Mouse (Mus musculus): ENCODE measurements around the gene Acsf2.

Acsf2 gene

DNA sequence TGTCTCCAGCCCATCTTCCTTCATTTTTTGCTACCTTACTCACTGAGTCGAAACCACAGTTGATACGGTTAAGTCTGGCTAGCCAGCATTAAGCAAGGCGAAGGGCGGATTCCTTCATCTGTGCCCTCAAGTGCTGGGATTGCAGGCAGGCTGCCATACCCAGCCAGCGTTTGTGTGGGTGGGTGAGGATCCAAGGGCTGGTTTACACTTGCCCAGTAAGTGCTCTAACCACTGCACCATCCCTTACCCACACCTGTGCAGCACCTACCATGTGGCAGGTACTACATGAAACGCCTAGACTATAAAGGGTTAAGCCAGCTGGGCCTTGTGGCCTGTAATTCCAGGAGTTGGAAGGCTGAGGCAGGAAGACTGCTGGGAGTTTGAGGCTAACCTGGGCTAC lies 54.4 kb downstream of the Acsf2 start:
- DNase-seq, result peak in 1 of 2 experiments; percentile 13

DNA sequence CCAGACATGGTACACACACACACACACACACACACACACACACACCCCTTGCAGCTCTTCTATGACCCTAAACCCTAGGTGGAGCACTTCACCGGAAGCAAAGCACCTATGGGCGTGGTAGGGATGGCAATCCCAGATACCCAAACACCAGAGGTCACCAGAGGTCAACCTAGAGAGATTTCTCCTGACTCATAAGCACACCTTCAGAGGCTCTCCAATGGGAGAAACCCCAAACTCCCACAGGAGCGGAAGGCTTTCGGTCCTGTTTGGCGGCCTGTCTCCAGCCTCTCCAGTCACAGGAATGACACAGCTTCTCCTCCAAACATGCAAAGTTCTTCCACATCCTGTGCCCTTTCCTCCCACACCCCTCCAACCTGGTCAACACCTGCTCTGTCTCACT lies 55.3 kb downstream of the Acsf2 start:
- no peak for DNase-seq

DNA sequence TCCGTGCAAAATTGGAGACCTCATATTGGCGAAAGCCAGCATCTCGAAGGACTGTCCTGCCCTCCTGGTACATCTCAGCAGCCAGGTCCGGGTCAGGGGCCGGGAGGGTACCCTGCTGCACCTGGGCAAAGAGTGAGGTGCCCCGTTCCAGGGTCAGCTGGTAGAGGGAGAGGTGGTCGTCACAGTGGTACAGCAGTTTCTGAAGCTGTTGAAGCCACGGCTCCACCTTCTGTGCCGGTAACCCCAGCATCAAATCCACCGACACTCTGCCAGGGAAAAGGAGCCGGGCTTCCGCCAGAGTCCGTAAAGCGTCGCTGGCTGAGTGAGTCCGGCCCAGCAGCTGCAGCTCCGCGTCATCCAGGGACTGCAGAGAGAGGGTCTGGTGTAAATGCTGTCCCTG lies 57.2 kb downstream of the Acsf2 start:
- DNase-seq, result peak; percentile 39 to 45

DNA sequence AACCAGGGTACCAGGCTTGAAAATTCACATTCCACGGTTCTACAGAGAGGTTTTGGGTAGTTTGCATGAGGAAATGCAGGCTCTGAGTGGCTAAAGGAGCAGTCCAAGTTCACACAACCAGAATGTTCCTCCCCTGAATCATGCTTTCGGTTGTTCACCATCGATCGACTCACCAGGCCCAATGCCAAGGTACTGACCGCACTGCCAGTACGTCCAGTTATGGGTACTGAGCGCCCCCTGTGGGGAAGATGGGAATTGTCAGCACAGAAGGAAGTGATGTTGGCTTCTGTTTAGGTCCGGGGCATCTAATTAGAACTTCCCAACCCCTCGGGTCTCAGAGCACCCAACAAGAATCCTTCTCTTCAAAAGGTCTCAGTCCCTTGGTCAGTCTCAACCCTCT lies 57.7 kb downstream of the Acsf2 start:
- peak; percentile 98 for DNase-seq

DNA sequence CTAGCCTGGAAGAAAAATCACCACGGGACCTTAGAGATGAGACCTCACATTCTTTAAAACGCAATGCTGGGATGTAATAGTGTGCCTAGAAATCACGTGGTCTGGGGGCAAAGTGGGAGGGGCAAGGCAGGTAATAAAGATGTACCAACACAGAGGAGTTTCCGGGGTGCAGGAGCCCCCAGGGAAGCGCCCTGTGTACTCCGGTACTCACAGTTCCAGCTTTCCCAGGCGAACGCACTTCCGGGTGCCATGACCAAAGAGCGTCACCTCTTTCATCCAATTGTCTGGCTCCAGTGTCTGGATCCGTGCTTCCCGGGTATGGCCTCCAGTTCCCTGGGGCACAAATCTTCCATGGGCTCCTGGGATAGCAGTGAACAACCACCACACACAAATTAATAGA lies 58.3 kb downstream of the Acsf2 start:
- no peak for DNase-seq

DNA sequence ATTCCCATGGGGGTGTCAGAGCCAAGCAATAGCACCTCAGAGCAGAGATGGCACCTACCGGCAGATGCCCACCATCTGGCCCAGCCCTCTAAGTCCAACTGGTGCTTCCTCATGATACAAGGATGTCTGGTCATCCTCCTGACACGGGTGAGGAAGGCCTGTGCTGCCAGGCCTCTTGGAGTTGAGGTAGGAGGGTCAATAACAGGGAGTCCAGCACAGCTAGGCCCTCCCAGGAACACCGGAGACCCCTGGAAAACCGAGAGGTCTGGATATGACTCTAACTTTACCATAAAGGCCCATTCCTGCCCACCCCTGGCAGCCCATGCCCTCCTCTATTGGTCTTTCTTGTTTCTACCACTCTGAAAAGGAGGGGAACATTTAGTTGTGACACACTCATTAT lies 59.3 kb downstream of the Acsf2 start:
- DNase-seq, result no peak

DNA sequence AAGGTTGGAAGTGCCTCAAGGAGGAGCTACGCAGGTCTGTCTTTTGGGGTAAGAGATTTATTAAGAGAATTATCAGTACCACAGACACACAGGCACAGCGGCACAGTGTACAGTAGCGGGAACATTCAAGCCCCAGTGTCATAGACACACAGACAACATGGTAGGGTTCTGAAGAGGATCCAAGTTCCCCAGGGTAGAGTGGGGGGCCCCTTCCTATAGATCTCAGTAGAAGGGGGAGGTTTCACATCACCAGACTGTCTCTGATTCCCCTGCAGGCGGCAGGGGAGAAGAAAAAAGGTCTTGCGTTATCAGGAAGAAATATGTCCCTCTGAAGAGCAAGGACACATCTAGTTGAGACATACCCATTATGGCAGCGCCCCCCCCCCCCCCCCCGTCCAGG lies 61.9 kb downstream of the Acsf2 start:
- no peak for DNase-seq

DNA sequence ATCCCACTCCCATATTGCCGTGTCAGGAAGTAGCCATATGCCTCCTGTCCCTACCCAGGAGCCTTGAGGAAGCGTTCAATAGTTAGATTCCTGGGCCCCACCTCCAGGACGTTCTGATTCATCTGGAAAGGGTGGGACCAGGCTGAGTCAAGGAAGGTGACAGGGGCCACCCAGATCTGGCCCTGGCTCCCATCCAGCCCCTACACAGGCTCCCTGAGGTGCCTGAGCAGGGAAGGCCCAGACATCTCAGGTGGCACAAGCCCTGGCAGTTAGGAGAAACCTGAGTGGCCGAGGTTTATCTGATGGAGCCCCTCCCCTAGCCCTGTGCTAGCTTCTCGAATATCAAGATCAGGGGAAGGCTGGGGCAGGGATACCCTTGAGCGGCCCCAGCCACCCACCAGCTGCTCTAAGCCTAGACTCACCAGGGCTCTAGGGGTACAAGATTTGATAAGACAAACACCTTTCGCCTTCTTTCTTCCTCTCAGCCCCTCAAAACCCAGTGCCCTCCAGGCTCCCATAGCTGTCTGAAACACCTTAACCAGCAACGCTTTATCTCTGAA lies 62.9 kb downstream of the Acsf2 start:
- DNase-seq, result no peak

DNA sequence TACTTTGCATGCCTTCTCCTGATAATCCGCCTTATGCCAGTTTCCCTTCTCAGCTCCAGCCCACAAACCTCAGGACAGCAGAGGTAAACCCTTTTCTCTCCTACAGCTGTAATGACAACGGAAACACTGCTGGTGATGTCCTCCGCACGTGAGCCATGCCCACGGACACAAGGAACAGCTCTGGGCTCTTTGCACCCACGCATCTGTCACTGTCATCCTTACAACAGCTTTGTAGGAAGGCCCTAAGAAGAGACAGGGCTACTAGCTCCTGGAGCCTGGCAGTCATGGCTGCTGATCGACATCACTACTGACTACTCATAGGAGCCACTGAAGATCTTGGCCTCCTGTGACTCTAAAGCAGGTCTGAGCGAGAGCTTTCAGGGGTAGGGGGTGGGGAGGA lies 68.5 kb downstream of the Acsf2 start:
- DNase-seq, result no peak

DNA sequence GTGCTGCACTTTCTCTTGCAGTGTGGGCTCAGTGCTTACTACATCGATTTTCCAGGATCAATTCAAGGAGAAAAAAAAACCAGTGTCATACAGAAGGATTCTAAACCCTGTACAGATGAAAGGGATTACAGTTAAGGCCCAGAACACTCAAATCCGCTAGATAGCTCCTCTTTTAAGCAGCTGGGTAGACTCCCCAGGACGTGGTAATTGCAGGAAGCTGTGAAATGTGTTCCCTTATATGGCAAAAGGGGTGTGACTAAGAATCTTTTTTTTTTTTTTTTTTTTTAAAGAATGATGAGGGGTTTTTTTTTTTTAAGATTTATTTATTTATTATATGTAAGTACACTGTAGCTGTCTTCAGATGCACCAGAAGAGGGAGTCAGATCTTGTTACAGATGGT lies 72.8 kb downstream of the Acsf2 start:
- DNase-seq, result no peak

DNA sequence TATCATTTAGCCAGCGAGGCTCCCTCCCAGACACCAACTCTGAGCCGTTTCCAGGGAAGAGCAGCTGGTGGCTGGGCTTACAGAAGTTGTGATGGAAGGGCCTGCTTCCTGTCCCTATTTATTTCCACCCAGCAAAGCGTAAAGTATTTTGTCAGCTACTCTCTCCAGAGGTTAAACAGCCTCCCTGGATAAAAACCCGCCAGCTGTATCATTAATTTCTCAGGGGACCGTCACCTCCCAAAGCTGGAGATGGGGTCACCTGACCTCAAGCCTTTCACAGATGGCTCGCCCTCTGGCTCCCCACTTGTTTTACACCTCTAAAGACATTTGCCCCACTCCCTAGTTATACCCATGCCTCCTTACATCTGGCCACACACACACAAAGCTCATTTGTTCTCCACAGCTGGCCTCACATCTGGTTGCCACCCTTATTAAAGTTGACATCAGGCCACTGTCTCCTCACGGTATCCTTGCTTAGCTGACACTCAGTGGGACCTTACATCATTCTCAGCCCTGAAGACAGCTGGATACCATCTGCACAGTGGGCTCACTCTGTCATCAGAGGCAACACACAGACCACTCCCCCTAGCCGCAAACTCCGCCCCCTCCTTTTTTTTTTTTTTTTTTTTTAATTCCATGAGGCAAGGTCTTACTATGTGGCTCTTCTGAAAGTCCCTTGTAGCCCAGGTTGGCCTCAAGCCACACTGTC lies 75.3 kb downstream of the Acsf2 start:
- DNase-seq, result no peak

DNA sequence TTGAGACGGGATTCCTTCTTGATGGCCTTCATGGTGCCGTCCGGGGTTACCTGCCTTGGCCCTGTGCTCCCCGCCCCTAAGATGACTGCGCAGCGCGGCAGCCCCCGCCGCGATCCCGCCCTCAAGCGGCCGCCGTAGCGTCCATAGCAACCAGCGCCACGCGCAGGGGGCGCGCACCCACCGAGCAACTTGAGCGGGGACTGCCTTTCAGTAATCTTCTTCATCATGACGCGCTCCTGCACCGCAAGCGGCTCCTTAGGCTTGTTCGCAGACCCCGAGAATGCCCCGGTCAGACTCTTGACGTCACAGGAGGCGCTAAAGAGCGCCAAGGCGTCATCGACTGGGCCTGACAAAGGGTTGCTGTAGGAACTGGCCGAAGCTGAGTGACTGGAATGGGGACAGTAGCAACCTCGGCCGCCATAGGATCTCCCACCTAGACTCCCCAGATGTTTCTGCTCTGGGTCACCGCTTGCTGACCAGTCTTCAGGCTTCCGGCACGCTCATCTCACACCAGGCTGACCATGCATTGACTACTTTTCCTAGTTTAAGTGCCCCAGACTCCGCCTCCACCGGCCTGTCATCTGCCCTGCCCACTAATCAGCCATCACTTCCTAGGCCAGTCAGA lies 80.3 kb downstream of the Acsf2 start, which contains the start of gene Mycbpap:
Gene Mycbpap, minus strand, starts transcription at position 524 of the 625 bp plus-strand sequence.
- peak; percentile 75 to 81 for DNase-seq

DNA sequence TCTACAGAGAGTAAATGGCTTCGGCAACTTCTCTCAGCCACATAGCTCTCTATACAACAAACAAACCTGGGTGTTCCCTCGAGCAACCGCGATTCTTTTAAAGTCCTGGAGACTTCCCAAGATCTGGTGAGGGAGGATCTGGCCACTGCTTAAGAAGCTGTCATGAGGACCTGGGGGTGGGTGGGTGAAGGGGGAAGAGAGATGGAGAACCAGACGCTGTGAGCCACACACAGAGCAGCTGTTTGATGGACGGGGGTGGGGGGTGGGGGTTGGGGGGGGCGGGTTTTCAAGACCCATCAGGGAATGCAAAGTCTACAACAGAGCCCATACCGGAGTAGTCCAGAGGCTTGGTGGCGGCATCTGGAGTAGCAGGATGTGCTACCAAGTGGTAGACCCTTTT lies 88.2 kb downstream of the Acsf2 start:
- DNase-seq, result no peak

DNA sequence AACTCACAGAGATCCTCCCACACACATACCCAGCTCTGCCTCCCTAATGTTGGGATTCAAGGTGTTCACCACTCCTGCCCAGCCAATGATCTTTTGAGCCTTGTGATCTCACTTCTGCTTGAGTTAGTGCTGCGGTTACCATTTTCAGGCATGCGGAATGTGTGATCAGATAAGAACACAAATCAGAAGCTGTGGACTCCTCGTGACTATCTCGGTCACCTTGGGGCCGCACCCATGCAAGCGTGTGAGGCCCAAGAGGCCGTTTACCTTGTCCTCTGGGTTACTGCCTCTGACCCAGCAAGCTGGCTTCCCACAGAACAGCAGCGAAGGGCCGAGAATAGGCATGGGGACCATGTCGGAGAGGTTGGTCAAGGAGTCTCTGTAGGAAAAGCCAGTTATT lies 92.7 kb downstream of the Acsf2 start:
- DNase-seq, result no peak
